Mouse (Mus musculus): ENCODE results near the gene Rsph6a.

Gene Rsph6a

GRCm38 (mm10) chr7:19098811-19099210 lies 44.3 kb downstream of the Rsph6a start:
- DNase-seq (ENCODE audit: low spot score in 2 of 2) = no peak

DNA sequence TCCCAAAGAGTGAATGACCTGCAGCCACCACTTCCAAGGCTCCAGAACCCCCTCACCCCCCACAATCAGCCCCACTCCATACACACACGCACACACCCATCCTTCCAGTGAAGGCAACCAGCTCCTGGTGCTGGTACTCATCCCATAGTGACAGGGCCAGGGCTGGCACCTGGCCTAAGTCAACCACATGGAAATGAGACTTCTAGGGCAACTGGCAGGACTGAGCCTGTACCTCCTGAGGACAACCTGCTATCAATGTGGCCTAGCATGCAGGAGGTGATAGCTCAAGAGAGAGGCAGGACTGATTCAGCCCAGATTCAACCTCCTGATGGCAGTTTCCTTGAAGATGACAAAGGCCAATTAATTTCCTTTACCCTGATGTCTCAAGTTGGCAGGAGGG lies 45.8 kb downstream of the Rsph6a start:
- DNase-seq (ENCODE audit: low spot score in 2 of 2) = no peak

- DNase-seq (ENCODE audit: low spot score in 2 of 2) = no peak
Measured at GRCm38 (mm10) chr7:19103741-19104140, 49.3 kb downstream of the Rsph6a start.

- no peak for DNase-seq (ENCODE audit: low spot score in 2 of 2)
Measured at GRCm38 (mm10) chr7:19104486-19104885, 50.0 kb downstream of the Rsph6a start.

DNA sequence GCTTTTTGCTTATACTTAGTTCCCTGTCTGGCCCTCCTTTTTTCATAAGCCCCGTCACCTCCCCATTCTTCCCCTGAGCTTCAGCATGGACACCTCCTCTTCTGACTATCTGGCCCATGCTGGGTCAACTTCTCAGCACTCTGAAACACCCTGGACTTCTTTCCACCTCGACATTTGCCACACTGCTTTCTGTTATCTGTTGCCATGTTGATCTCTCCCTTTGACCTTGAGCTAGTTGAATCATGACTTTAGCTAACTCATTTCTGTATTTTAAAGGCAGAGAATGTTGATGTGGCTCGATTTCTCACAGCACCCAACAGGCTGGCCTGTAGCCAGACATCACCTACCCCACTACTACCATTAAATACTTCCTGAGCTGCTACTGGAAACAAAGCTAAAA lies 52.9 kb downstream of the Rsph6a start:
- DNase-seq (ENCODE audit: low spot score in 2 of 2) = no peak

DNA sequence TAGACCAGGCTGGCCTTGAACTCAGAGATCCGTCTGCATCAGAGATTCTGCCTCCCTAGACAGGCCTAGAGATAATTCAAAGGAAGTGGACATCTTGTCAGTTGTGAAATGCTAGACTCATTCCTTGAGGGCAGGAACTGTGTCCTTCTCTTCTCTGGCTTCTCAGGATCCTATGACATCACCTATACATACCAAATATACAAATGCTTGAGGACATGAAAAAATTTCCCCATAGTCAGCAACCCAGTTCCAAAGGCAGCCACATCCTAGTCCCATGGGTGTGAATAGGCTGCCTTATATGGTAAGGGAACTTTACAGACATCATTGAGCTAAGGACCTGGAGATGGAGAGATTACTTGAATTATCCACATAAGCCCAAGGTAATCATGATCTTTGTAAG lies 55.1 kb downstream of the Rsph6a start:
- no peak for DNase-seq (ENCODE audit: low spot score in 2 of 2)

DNA sequence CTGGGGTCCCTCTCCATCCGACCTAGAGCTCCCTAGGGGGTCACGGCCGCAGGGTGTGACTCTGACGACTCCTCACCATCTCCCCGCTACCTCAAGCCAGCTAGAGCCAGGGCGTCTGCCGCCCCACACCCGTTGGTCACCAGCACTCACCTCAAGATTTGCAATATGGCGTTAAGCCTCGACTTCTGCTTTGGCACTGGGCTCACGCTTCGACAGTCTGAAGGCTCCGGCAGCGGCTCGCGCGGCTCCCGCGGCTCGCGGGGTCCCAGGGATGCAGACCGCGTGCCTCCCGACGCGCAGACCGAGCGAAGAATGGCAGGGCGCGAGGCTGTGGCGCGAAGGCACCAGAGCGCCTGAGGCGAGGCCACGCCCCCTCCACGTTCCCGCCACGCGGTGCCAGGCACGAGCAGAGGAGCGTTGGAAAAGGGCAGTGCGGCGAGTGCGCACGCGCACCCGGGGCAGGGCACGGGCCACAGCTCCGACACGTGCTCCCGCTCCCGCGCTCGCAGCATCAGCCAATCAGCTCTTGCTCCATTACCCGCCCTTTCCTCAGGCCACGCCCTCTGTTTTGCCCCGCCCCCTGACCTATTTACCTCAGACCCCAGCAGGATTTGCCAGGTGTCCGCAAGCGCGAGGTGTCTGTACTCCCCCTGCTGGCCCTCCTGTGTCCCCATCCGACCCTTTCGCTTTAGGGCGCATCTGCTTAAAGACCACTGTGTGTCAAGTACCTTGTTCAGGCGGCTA lies 63.7 kb downstream of the Rsph6a start, which contains the start of gene Gm4969:
Gm4969 (minus strand) TSS at position 341 of the 744 bp plus-strand sequence.
- peak; percentile 87 to 88 for DNase-seq (ENCODE audit: low spot score in 2 of 2)

DNA sequence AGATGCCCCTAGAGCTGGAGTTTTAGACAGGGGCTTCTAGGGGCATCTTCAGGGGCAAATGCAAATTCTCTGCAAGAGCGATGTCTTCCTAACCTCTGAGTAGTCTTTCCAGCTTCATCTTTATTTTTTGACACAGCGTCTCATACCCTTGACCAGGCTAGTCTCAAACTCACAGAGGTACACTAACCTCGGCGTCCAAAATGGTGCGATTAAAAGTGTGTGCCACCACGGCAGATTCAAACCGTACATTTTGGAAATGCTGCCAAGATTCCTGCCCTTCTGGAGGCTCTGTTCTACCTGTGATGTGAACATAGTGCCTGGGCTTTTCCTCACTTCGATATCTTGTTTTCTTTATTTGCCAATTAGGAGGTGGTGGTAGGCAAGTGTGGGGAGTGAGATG lies 64.6 kb downstream of the Rsph6a start:
- DNase-seq (ENCODE audit: low spot score in 2 of 2) = peak in 1 of 2 experiments; percentile 55

GRCm38 (mm10) chr7:19119631-19120429 lies 65.3 kb downstream of the Rsph6a start, which contains the start of gene Fbxo46:
Gene Fbxo46 (plus strand): TSS chr7:19119859.
- DNase-seq (ENCODE audit: low spot score in 2 of 2) = peak; percentile 95 to 97

DNA sequence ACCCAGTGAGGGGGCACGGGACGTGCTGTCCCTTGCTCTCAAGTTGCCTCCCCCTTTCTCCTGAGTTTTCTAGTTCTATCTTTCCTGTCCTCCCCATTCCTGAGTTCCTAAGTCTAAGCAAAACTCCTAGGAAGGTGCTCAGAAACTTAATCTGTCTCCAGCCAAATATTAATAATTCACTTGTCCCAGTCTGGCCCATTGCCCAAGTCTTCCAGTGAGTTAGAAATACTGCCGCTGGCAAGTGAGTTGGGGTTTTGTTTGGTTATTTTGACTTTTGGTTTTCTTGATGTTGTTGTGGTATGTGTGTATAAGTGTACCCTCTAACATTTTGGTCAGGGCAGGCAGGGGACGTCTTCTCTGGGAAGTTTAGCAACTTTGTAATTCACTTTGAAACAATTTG lies 67.2 kb downstream of the Rsph6a start:
- no peak for DNase-seq (ENCODE audit: low spot score in 2 of 2)

Measured in right cerebral cortex, postnatal 10 days (tissue).